Mouse (Mus musculus) forebrain, embryonic 14.5 days (tissue): ENCODE results near the gene Ggn. TPM values are rescaled to one million over a fixed set of nuclear protein-coding genes. Genes with fewer than 3 reads are reported as not detected.
A peak's percentile ranks its signal among the peaks of the same experiment; 100 is the strongest.
"Not testable (repeated sequence)": the region's sequence is repeated elsewhere in the genome, so short reads cannot be mapped to it uniquely, and the experiment has no call there.

Experiments used
- ATAC-seq: fragments of 200-750 bp; cut with Nextera tagmentation; 2 replicates; pipeline ENCODE4 v1.8.0; 2017; ENCODE audit warnings: mild to moderate bottlenecking, moderate library complexity
- DNase-seq: peaks from one replicate; pipeline ENCODE4 v3.0.0-alpha.2; 2015; ENCODE audit warnings: low spot score
- H3K27ac ChIP-seq: fragments of 300-500 bp; sonication (generic); 2 replicates; pipeline ENCODE4 v1.5.1; 2014; ENCODE audit warnings: low read depth, mild to moderate bottlenecking, control low read depth, low read length, moderate library complexity
- H3K27me3 ChIP-seq: fragments of 300-500 bp; sonication (generic); replicated peaks from 2 replicates; pipeline ENCODE4 v1.6.1; 2014; ENCODE audit warnings: low read length, control low read depth, mixed read lengths; ENCODE audit not compliant: control insufficient read depth, insufficient read depth
- H3K36me3 ChIP-seq: fragments of 300-500 bp; sonication (generic); 2 replicates; pipeline ENCODE4 v1.6.1; 2014; ENCODE audit warnings: low read length, control low read depth; ENCODE audit not compliant: control insufficient read depth, insufficient read depth
- H3K4me1 ChIP-seq: fragments of 300-500 bp; sonication (generic); 2 replicates; pipeline ENCODE4 v1.6.1; 2014; ENCODE audit warnings: antibody characterized with exemption, low read length, control low read depth; ENCODE audit not compliant: control insufficient read depth, insufficient read depth
- H3K4me2 ChIP-seq: fragments of 300-500 bp; sonication (generic); 2 replicates; pipeline ENCODE4 v1.6.1; 2014; ENCODE audit warnings: mild to moderate bottlenecking, control low read depth, low read length
- H3K4me3 ChIP-seq: fragments of 300-500 bp; sonication (generic); 2 replicates; pipeline ENCODE4 v1.5.1; 2014; ENCODE audit warnings: low read depth, low read length, control low read depth
- H3K9ac ChIP-seq: fragments of 300-500 bp; sonication (generic); 2 replicates; pipeline ENCODE4 v1.6.1; 2014; ENCODE audit warnings: mild to moderate bottlenecking, low read length, control low read depth, moderate library complexity
- H3K9me3 ChIP-seq: fragments of 300-500 bp; sonication (generic); replicated peaks from 2 replicates; pipeline ENCODE4 v1.6.1; 2016; ENCODE audit warnings: low read length, control low read depth, mixed read lengths; ENCODE audit not compliant: control insufficient read depth
- WGBS: fragments of 180-500 bp; shearing (Covaris S2); extraction: QIAGEN DNeasy Blood & Tissue Kit; methylation state at CpG from one replicate; pipeline ENCODE4 v1.1.7; 2014; 5-methylcytosine and 5-hydroxymethylcytosine counted together
- polyA plus RNA-seq: library from polyadenylated mRNA; unstranded; fragments of >200 nt; fragmentation: Nextera tagmentation; extraction: Ambion mirVana; gene quantifications from 2 replicates; pipeline ENCODE4 v1.2.1, GENCODE M21; 2014

Gene Ggn
- polyA plus RNA-seq, 1 experiment from 2014 or later = 0.36 TPM

DNA sequence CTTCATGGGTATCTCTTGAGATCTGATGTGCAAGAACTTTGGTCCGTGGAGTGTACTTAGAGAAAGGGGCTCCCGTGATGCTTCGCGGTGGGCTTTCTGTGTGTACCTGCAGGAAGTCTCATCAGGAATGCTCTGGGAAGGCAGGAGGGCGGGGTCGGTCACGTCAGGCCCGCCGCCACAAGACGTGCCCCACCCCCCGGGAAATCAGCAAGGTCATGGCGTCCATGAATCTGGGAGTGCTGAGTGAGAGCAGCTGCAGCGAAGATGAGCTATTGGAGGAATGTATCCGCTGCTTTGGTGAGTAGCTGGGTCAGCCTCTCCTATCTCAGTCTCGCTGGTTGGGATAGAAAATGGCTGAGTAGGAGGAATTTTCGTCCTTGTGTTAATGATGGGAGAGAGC is 32.6 kb upstream of the Ggn start:
- DNase-seq = no peak
- Histone ChIP-seq H3K4me1 (no peaks in the 10 kb centered on the region), H3K36me3 (no peaks in the 10 kb centered on the region), H3K4me3 (no peak overlapping the region), H3K27ac (no peak overlapping the region), H3K9me3 (no peaks in the 10 kb centered on the region), H3K9ac (no peak overlapping the region), H3K27me3 (no peaks in the 10 kb centered on the region), H3K4me2 (no peak overlapping the region)
- WGBS = 48% methylated on average over 16 of the region's 16 CpGs
- no peak for ATAC-seq

DNA sequence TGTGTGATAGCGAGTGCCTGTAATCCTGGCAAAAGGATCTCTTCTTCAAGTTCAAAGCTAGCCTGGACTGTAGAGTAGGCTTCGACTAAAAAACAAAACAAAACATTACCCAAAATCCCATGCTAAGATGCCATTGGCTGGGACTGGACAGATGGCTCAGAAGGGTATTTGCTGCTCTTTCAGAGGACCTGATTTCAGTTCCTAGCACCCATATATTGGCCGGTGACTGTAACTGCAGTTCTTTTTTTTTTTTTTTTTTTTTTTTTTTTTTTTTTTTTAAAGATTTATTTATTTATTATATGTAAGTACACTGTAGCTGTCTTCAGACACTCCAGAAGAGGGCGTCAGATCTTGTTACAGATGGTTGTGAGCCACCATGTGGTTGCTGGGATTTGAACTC is 30.8 kb upstream of the Ggn start:
- ATAC-seq, H3K27me3 ChIP-seq, H3K4me3 ChIP-seq, H3K9ac ChIP-seq, H3K4me2 ChIP-seq, H3K9me3 ChIP-seq, H3K36me3 ChIP-seq, H3K4me1 ChIP-seq, H3K27ac ChIP-seq, DNase-seq: not testable (repeated sequence)
- 91% methylated on average over 3 of the region's 4 CpGs for WGBS

DNA sequence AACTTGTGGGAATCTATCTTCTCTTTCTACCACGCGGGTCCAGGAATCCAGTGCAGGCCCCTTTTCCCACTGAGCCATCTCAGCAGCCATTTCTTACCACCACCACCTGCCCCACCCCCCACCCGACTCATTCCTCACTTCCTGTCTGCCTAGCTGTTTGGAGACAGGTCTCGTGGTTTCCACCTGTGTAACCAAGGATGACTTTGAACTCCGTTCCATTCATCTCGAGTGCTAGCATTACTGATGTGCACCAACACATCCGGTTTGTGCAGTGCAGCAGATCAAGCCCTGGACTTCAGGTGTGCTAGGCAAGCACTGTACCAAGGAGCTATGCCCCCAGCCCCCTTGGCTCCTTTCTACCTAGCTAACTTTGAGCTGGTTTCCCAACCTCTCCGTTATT is 28.6 kb upstream of the Ggn start:
- ATAC-seq = no peak
- Histone ChIP-seq H3K27ac (no peak overlapping the region), H3K27me3 (no peaks in the 10 kb centered on the region), H3K4me3 (no peak overlapping the region), H3K4me2 (no peak overlapping the region), H3K9ac (no peak overlapping the region), H3K9me3 (no peaks in the 10 kb centered on the region), H3K4me1 (no peaks in the 10 kb centered on the region), H3K36me3 (no peaks in the 10 kb centered on the region)
- DNase-seq = no peak
- WGBS = 85% methylated on average over 8 of the region's 8 CpGs

DNA sequence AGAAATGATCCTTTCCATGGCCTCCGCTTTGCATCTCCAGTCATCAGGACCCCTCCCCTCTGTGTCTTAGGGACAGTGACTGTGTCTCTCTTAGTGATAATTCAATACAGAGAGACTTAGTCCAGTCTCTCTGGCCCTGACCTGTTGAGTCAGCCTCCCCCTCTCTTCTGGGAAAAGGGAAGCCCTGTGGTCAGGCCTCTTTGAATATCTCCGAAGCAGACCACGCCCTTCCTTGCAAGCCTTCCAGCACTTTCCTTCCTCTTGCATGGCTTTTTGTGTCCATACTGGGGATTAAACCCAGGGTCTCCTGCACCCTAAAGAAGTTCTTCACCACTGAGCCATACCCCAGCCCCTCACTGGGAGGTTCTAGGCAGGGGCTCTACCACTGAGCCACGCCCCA is 26.0 kb upstream of the Ggn start:
- no peak overlapping the region for H3K4me2 ChIP-seq
- 90% methylated on average over 4 of the region's 4 CpGs for WGBS
- no peak overlapping the region for H3K9ac ChIP-seq
- H3K36me3 ChIP-seq = no peaks in the 10 kb centered on the region
- H3K9me3 ChIP-seq = no peaks in the 10 kb centered on the region
- H3K4me1 ChIP-seq = no peaks in the 10 kb centered on the region
- no peaks in the 10 kb centered on the region for H3K27me3 ChIP-seq
- no peak overlapping the region for H3K4me3 ChIP-seq
- no peak for ATAC-seq
- no peak for DNase-seq
- no peak overlapping the region for H3K27ac ChIP-seq

DNA sequence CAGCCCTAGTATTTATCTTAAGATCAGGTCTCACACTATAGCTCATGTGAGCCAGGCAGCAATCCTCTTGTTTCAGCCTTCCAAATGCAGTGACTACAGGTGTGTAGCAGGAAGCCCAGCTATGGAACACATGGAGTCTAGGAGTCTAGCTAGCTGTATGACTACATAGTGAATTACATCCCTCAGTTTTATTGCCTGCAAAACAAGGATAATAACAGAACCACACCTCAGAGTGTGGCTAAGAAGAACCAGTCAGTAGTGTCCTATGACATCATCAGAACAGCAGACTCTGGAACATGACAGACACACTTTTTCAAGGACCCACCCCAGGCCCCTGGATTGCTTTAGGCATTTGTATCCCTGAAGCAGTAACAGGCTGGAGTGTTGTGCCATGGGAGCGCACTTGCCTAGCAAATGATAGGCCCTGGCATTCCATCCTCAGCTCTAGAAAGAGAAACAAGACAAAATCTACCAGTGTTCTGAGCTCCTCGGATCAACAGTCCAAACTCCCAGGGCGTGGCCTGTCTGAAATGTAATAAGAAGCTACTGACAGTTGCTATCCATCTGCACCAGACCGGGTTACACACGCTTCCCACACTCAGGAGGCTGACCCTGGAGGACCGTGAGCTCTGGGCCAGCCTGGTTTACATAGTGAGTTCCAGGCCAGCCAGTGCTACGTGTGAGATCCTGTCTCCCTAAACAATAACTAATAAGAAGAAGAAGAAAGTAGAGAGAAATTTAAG is 23.2 kb upstream of the Ggn start:
- H3K9ac ChIP-seq = no peak overlapping the region
- WGBS = 90% methylated on average over 7 of the region's 7 CpGs
- H3K9me3 ChIP-seq = no peaks in the 10 kb centered on the region
- no peak for ATAC-seq
- H3K27me3 ChIP-seq = no peaks in the 10 kb centered on the region
- H3K4me2 ChIP-seq = no peak overlapping the region
- DNase-seq = no peak
- H3K4me1 ChIP-seq = no peaks in the 10 kb centered on the region
- H3K27ac ChIP-seq = no peak overlapping the region
- no peak overlapping the region for H3K4me3 ChIP-seq
- H3K36me3 ChIP-seq = no peaks in the 10 kb centered on the region

DNA sequence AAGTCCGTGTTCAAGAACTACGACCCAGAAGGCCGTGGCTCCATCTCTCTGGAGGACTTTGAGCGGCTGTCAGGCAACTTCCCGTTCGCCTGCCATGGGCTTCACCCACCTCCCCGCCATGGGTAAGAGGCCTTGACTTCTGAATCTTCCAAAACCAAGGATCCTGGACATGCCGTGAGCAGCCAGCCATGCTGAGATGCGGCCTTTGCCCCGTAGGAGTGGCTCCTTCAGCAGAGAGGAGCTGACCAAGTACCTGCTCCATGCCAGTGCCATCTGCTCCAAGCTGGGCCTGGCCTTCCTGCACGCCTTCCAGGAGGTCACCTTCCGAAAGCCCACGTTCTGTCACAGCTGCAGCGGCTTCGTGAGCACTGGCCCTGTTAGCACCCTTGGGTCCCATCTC is 21.2 kb upstream of the Ggn start:
- DNase-seq = no peak
- 93% methylated on average over 15 of the region's 15 CpGs for WGBS
- Histone ChIP-seq H3K9ac (no peak overlapping the region), H3K27ac (no peak overlapping the region), H3K36me3 (no peaks in the 10 kb centered on the region), H3K4me3 (no peak overlapping the region), H3K27me3 (no peaks in the 10 kb centered on the region), H3K4me1 (no peaks in the 10 kb centered on the region), H3K4me2 (no peak overlapping the region), H3K9me3 (no peaks in the 10 kb centered on the region)
- ATAC-seq = no peak

DNA sequence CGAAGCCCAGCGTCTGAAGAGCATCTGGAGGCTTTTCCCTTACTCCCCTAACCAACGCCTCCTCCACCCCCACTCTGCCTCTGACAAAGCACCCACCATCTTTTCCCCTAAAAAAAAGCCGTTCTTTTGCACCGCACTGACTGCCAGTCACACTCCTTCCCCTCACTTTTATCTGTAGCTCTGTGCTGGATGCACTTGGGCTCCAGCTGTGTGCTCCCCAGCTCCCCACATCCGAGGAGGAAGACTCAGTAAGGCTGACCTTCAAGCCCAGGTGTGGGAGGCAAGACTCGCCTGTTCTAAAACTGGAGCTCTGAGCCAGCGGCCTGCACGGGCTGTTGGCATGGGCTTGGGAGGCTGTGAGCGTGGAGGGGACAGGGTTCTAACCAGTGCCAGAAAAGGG is 18.5 kb upstream of the Ggn start:
- H3K4me3 ChIP-seq = no peak overlapping the region
- no peak overlapping the region for H3K27ac ChIP-seq
- ATAC-seq = no peak
- no peak overlapping the region for H3K9ac ChIP-seq
- WGBS = 68% methylated on average over 10 of the region's 10 CpGs
- no peak overlapping the region for H3K4me2 ChIP-seq
- H3K4me1 ChIP-seq = no peaks in the 10 kb centered on the region
- H3K9me3 ChIP-seq = no peaks in the 10 kb centered on the region
- DNase-seq = no peak
- no peaks in the 10 kb centered on the region for H3K27me3 ChIP-seq
- H3K36me3 ChIP-seq = no peaks in the 10 kb centered on the region

DNA sequence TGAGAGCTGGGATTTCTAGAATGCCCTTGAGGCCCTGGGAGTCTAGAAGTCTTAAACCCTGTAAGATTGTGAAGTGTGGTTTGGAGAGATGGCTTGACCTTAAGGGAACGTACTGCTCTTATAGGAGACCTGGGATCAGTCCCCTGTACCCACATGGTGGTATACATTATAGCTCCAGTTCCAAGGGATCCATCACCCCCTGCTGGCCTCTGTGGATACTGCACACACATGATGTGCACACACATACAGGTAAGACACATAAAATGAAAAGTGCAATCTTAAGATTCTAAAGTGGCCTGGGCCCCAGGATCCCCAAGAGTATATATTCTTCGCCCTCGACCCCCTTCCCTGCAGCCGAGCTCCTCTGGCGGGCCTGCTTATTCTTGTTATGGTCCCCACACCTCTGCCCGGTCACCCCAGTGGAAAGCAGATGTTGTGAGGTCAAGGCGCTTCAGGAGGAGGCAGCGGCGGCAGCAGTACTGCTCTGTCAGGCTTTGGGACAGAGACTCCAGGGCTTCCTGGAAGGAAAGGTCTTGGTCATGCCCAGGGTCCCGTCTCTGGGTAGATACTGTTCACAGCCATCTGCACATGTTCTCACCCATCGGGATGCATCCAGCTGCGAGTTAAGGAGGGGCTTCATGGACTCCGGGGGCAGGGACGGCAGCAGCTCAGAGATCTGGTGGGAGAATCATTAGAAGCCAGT is 15.8 kb upstream of the Ggn start:
- WGBS = 96% methylated on average over 14 of the region's 14 CpGs
- H3K4me2 ChIP-seq = no peak overlapping the region
- no peak for ATAC-seq

DNA sequence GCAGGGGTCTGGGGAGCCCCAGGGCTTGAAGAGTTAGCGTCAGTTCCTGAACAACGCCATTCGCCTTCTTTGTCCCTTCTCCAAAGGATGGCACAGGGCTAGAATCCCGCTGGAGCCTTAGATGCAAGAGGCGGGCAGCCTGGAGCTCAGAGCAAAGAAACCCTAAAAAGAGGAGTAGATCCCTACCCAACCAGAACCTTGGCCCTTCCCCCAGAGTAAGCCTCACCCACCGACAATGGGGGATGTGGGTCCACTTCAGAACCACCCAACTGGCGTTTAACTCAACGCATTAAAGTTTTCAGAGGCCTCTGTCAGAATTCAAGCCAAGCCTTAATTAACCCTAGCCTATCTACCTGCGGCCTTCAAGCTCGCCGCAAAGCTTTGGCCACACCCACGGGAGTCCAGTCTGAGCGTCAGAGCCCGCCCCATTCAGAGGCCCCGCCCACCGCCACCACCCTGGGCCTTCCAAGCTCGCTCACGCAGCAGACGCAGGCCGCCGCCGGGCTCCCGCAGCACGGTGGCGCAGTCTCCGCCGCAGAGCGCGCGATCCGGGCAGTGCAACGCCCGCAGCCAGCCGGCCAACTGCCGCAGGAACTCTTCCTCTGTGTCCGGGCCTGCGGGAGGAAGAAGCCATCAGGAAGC is 14.7 kb upstream of the Ggn start:
- DNase-seq (peak; percentile 90), ATAC-seq (peak; percentile 93)
- Histone ChIP-seq H3K27ac (peak overlapping the region; percentile 89), H3K4me2 (peak overlapping the region; percentile 92), H3K9me3 (no peaks in the 10 kb centered on the region), H3K4me1 (no peaks in the 10 kb centered on the region), H3K9ac (peak overlapping the region; percentile 77), H3K36me3 (no peaks in the 10 kb centered on the region), H3K27me3 (0 out of 2 replicates have a peak, but pooled peaks cover 7% of the 10 kb centered on the region), H3K4me3 (peak overlapping the region; percentile 76)
- WGBS = 8% methylated on average over 37 of the region's 37 CpGs

More for the DNA sequence above, 15.8 kb upstream of the Ggn start:
- Histone ChIP-seq H3K4me1 (no peaks in the 10 kb centered on the region), H3K9me3 (no peaks in the 10 kb centered on the region), H3K36me3 (no peaks in the 10 kb centered on the region), H3K27me3 (0 out of 2 replicates have a peak, but pooled peaks cover 7% of the 10 kb centered on the region), H3K4me3 (no peak overlapping the region), H3K27ac (no peak overlapping the region), H3K9ac (no peak overlapping the region)
- no peak for DNase-seq
